Mouse (Mus musculus) kidney, embryonic 14.5 days (tissue): ENCODE measurements around the gene Zfp36l1. TPM values are rescaled to one million over a fixed set of nuclear protein-coding genes. Genes with fewer than 3 reads are reported as not detected.
A peak's percentile ranks its signal among the peaks of the same experiment; 100 is the strongest.

Source experiments
- ATAC-seq: fragments of 200-750 bp; cut with Nextera tagmentation; 2 replicates; pipeline ENCODE4 v1.8.0; 2017; ENCODE audit warnings: moderate number of reproducible peaks, mild to moderate bottlenecking, moderate TSS enrichment, moderate library complexity; ENCODE audit not compliant: low FRiP score, low TSS enrichment
- H3K27ac ChIP-seq: fragments of 300-500 bp; sonication (generic); 2 replicates; pipeline ENCODE4 v1.5.1; 2014; ENCODE audit warnings: low read depth, mild to moderate bottlenecking, low read length, moderate library complexity, mixed read lengths
- H3K27me3 ChIP-seq: fragments of 300-500 bp; sonication (generic); 2 replicates; pipeline ENCODE4 v1.6.1; 2014; ENCODE audit warnings: mild to moderate bottlenecking, low read length; ENCODE audit not compliant: control insufficient read depth, insufficient read depth
- H3K36me3 ChIP-seq: fragments of 300-500 bp; sonication (generic); 2 replicates; pipeline ENCODE4 v1.6.1; 2014; ENCODE audit warnings: low read length, mixed read lengths; ENCODE audit not compliant: control insufficient read depth, insufficient read depth
- H3K4me1 ChIP-seq: fragments of 300-500 bp; sonication (generic); 2 replicates; pipeline ENCODE4 v1.6.1; 2014; ENCODE audit warnings: low read length, mixed read lengths; ENCODE audit not compliant: control insufficient read depth, insufficient read depth
- H3K4me2 ChIP-seq: fragments of 300-500 bp; sonication (generic); replicated peaks from 2 replicates; pipeline ENCODE4 v1.6.1; 2014; ENCODE audit warnings: low read depth, mild to moderate bottlenecking, low read length
- H3K4me3 ChIP-seq: fragments of 300-500 bp; sonication (generic); 2 replicates; pipeline ENCODE4 v1.5.1; 2014; ENCODE audit warnings: mild to moderate bottlenecking, low read length
- H3K9ac ChIP-seq: fragments of 300-500 bp; sonication (generic); 2 replicates; pipeline ENCODE4 v1.6.1; 2014; ENCODE audit warnings: low read depth, mild to moderate bottlenecking, low read length, moderate library complexity
- H3K9me3 ChIP-seq: fragments of 300-500 bp; sonication (generic); 2 replicates; pipeline ENCODE4 v1.6.1; 2016; ENCODE audit warnings: low read length; ENCODE audit not compliant: control insufficient read depth
- WGBS: fragments of 180-500 bp; shearing (Covaris S2); extraction: QIAGEN DNeasy Blood & Tissue Kit; methylation state at CpG from one replicate; pipeline ENCODE4 v1.1.7; 2014; 5-methylcytosine and 5-hydroxymethylcytosine counted together
- polyA plus RNA-seq: library from polyadenylated mRNA; unstranded; fragments of >200 nt; fragmentation: Nextera tagmentation; extraction: Ambion mirVana; gene quantifications from 2 replicates; pipeline ENCODE4 v1.2.1, GENCODE M21; 2014

The Zfp36l1 gene
- polyA plus RNA-seq, 1 experiment from 2014 or later = 175 TPM

DNA sequence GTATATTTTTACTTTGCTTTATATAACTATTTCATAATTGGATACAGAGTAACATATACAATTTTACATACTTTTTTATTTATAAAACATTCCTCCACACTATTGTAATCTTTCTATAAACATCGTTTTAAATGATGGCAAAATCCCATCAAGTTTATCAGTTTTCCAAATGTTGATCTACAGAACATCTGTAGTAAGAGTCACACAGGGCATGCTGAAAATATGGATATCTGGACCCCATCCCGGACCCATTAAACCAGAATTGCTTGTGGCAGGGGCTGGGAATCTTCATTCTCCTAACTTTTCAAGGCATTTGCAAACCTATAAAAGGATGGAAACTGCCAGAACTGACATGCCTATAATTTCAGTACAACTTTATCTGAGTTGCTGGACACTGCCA lies 38.5 kb downstream of the Zfp36l1 start:
- no peaks in the 10 kb centered on the region for H3K27me3 ChIP-seq
- H3K27ac ChIP-seq = no peak overlapping the region
- H3K9ac ChIP-seq = no peak overlapping the region
- no peaks in the 10 kb centered on the region for H3K4me1 ChIP-seq
- no peaks in the 10 kb centered on the region for H3K9me3 ChIP-seq
- whole genome bisulfite sequencing = 76% methylated on average over 2 of the region's 2 CpGs
- no peaks in the 10 kb centered on the region for H3K36me3 ChIP-seq
- H3K4me2 ChIP-seq = no peak overlapping the region
- no peak overlapping the region for H3K4me3 ChIP-seq
- ATAC-seq = no peak

GRCm38 (mm10) chr12:80070534-80071287 lies 42.1 kb downstream of the Zfp36l1 start:
- Histone ChIP-seq H3K27ac (no peak overlapping the region), H3K4me1 (no peaks in the 10 kb centered on the region), H3K4me3 (no peak overlapping the region), H3K36me3 (no peaks in the 10 kb centered on the region), H3K9ac (no peak overlapping the region), H3K4me2 (no peak overlapping the region), H3K27me3 (no peaks in the 10 kb centered on the region), H3K9me3 (no peaks in the 10 kb centered on the region)
- WGBS = 33% methylated on average over 8 of the region's 8 CpGs
- peak; percentile 57; the same call in 1 of the 2 replicates for ATAC-seq

DNA sequence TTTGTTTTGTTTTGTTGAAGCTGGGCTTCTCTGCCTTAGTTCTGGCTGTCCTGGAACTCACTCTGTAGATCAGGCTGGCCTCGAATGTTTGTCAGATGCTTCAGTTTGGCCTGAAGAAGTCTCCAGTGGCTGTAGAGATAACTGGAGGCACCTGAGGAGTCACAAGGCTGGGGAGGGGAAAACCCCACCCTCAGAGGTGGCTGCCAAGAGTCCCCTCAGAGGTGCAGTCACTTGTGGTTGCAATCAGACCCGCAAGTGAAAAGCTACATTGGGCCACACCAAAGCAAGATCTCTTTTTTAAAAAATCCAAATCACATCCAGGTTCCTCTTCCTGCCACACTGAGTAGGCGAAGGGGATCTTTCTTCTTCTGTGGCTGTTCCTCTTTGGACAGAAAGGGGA lies 43.8 kb downstream of the Zfp36l1 start:
- no peak overlapping the region for H3K27ac ChIP-seq
- no peak for ATAC-seq
- no peaks in the 10 kb centered on the region for H3K9me3 ChIP-seq
- H3K4me1 ChIP-seq = peaks cover 3% of the 10 kb centered on the region
- H3K4me3 ChIP-seq = no peak overlapping the region
- H3K27me3 ChIP-seq = no peaks in the 10 kb centered on the region
- H3K9ac ChIP-seq = no peak overlapping the region
- no peaks in the 10 kb centered on the region for H3K36me3 ChIP-seq
- H3K4me2 ChIP-seq = no peak overlapping the region
- WGBS = 90% methylated on average over 3 of the region's 3 CpGs

- Histone ChIP-seq H3K4me2 (no peak overlapping the region), H3K4me1 (peaks cover 14% of the 10 kb centered on the region), H3K27me3 (no peaks in the 10 kb centered on the region), H3K4me3 (no peak overlapping the region), H3K9me3 (no peaks in the 10 kb centered on the region), H3K27ac (no peak overlapping the region), H3K9ac (no peak overlapping the region), H3K36me3 (no peaks in the 10 kb centered on the region)
- ATAC-seq = no peak
- WGBS = 80% methylated on average over 7 of the region's 7 CpGs
Measured at GRCm38 (mm10) chr12:80068016-80068415, 44.8 kb downstream of the Zfp36l1 start.

DNA sequence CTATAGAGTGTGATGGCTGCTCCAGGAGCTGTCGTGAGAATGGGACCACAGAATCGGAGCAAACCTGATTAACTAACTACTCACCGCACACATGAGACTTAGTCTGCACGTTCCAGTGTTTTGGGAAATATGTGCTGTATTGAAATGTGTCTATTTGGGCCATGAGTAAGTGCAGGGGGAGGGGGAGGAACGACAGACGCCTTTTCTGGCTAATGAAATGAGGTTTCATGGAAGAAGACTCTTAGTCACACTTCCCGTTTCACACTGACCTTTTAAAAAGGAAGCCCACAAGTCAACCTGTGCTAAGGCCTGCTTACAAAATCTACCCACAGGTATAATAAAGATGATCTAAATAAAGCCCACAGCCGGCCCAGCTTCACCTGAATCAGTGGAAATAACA lies 47.8 kb downstream of the Zfp36l1 start:
- H3K4me1 ChIP-seq = peaks cover 39% of the 10 kb centered on the region
- no peaks in the 10 kb centered on the region for H3K9me3 ChIP-seq
- no peak overlapping the region for H3K27ac ChIP-seq
- WGBS = 71% methylated on average over 8 of the region's 8 CpGs
- no peak overlapping the region for H3K4me3 ChIP-seq
- H3K27me3 ChIP-seq = no peaks in the 10 kb centered on the region
- ATAC-seq = no peak
- no peak overlapping the region for H3K9ac ChIP-seq
- H3K36me3 ChIP-seq = no peaks in the 10 kb centered on the region
- H3K4me2 ChIP-seq = no peak overlapping the region

DNA sequence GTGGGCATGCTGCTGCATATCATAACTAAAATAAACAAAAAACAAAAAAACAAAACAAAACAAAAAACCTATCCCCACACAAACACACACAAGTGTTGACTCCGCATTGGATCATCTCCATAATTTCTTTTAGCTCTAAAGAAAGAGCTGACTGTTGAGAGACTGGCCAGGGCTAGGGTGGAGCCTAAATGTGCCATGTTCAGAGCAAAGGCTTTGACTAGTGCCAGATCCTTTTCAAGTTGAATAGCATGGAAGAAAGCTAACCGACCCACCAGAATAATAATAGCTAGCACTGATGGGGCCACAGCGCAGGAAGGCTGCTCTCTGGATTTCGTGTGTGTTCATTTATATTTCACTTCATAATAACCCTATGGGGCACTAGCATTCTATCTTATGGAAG lies 48.5 kb downstream of the Zfp36l1 start:
- no peaks in the 10 kb centered on the region for H3K9me3 ChIP-seq
- no peaks in the 10 kb centered on the region for H3K36me3 ChIP-seq
- no peak overlapping the region for H3K4me3 ChIP-seq
- H3K27me3 ChIP-seq = no peaks in the 10 kb centered on the region
- no peak overlapping the region for H3K4me2 ChIP-seq
- 81% methylated on average over 4 of the region's 4 CpGs for WGBS
- no peak for ATAC-seq
- H3K9ac ChIP-seq = no peak overlapping the region
- no peak overlapping the region for H3K27ac ChIP-seq
- H3K4me1 ChIP-seq = peaks cover 47% of the 10 kb centered on the region

DNA sequence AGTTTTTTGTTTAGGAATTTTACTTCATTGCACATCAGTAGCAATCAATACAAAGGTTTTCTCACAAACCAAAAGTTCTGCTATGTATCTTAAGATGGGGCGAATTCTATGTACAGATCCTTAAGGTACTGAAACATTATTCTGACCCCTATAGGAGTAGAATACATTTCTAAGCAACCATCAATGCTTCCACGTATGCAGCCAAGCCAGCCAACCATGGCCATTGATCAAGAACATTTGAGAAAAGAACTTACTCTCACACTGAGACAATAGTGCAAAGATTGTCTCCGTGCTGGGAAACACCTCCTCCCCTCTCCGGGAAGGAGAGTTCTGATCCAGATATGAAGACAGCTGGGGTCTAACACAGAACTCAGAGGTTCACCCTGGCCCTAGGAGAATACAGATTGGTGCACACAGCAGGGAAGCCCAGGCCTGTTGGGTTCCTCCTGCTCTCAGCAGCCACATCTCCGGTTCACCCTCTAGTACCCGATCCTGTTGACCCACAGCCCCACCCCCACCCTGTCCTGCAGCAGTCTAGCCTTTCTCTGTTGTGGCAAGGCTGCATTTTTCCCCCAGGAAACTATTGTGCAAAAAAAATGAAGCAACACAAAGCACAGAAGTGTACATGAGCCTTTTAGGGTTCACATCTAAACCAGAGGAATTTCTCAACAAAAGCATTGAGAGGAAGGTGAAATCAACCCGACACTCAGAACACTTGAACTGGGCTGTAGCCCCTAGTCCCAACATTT lies 49.2 kb downstream of the Zfp36l1 start:
- ATAC-seq = no peak
- no peak overlapping the region for H3K9ac ChIP-seq
- H3K27ac ChIP-seq = peak overlapping the region; percentile 96; the same call in 1 of the 2 replicates
- H3K9me3 ChIP-seq = no peaks in the 10 kb centered on the region
- no peak overlapping the region for H3K4me3 ChIP-seq
- H3K4me1 ChIP-seq = peaks cover 48% of the 10 kb centered on the region
- no peaks in the 10 kb centered on the region for H3K27me3 ChIP-seq
- no peaks in the 10 kb centered on the region for H3K36me3 ChIP-seq
- no peak overlapping the region for H3K4me2 ChIP-seq
- 41% methylated on average over 7 of the region's 7 CpGs for WGBS

GRCm38 (mm10) chr12:80062410-80063401 lies 50.1 kb downstream of the Zfp36l1 start:
- peak overlapping the region; percentile 96 for H3K27ac ChIP-seq
- no peaks in the 10 kb centered on the region for H3K36me3 ChIP-seq
- peak overlapping the region; percentile 47; the same call in 1 of the 2 replicates for H3K9ac ChIP-seq
- H3K4me1 ChIP-seq = peaks cover 48% of the 10 kb centered on the region
- 3% methylated on average over 6 of the region's 6 CpGs for WGBS
- H3K4me3 ChIP-seq = no peak overlapping the region
- ATAC-seq = peak; percentile 77
- no peaks in the 10 kb centered on the region for H3K9me3 ChIP-seq
- no peak overlapping the region for H3K4me2 ChIP-seq
- no peaks in the 10 kb centered on the region for H3K27me3 ChIP-seq
